Mouse (Mus musculus) E14TG2a.4 (cell line): ENCODE results near the gene Bbs12.

Source experiments
- CTCF ChIP-seq: conservative IDR thresholded peaks from 2 replicates; pipeline ENCODE4 v1.5.1; 2014; ENCODE audit warnings: low read length
- NANOG ChIP-seq: IDR thresholded peaks from 2 replicates; pipeline ENCODE4 v1.6.1; 2014; ENCODE audit warnings: borderline replicate concordance, low read length, mixed read lengths
- POU5F1 ChIP-seq: IDR thresholded peaks from 2 replicates; pipeline ENCODE4 v1.6.1; 2014; ENCODE audit warnings: low read length, borderline replicate concordance

DNA sequence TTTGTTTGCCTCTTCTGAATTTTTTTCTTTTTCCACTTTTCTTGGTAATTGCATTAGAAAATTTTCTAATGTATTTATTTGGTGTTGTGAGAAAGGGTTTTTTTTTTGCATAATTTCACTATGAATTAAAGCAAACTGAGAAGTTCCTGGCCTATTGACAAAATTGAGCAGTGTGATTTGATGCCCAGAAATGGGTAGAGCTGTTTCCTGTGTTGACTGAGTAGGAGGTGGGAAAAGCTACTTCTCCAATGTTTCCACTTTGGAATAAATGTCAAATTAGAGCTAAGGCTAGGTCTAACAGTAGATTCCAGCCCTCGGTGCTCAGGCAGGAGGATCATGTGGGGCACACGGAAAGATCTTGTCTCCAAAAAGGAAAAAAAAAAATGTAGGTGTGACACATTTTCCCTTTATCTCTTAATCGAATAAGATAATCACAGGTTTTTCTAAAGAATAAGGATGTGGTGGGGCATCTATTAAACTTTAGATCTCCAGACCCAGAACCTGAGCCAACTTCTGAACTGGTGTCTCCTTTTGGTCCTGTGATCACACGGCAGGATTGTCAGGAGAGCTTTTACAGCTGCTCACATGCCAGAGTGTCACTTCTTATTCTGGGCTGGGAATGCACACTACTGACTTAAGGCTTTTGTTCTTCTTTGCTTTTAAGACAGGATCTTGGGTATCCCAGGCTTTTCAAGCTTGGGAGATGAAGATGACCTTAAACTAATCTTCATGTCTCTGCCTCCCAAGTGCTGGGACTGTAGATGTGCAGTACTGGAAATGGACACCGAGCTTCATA is 13.2 kb downstream of the Bbs12 start:
- no peak for TF ChIP-seq CTCF
- TF ChIP-seq POU5F1: no peak
- TF ChIP-seq NANOG: no peak
